Mouse (Mus musculus) heart, adult 2 months (tissue): Measurements from ENCODE around the gene Ppp2ca. TPM values are rescaled to one million over a fixed set of nuclear protein-coding genes. Genes with fewer than 3 reads are reported as not detected.

ENCODE experiments used
- DNase-seq, 2 experiments: peaks; one replicate each; pipeline ENCODE4 v3.0.0; 2021
- H3K27ac ChIP-seq: fragments of 200-600 bp; 2 replicates; pipeline ENCODE4 v1.8.1; 2022
- H3K27me3 ChIP-seq: fragments of 200-500 bp; 2 replicates; pipeline ENCODE4 v1.6.1; 2012; ENCODE audit warnings: mild to moderate bottlenecking, low read length, inconsistent platforms, mixed read lengths; ENCODE audit not compliant: control insufficient read depth, insufficient read depth
- H3K36me3 ChIP-seq: fragments of 200-500 bp; 2 replicates; pipeline ENCODE4 v1.6.1; 2012; ENCODE audit warnings: low read length, inconsistent platforms; ENCODE audit not compliant: control insufficient read depth, insufficient read depth
- H3K4me1 ChIP-seq: fragments of 200-500 bp; 2 replicates; pipeline ENCODE4 v1.6.1; 2011; ENCODE audit warnings: low read length; ENCODE audit not compliant: control insufficient read depth, insufficient read depth
- H3K4me3 ChIP-seq: fragments of 200-600 bp; 2 replicates; pipeline ENCODE4 v1.8.1; 2022
- H3K79me2 ChIP-seq: fragments of 200-500 bp; replicated peaks from 2 replicates; pipeline ENCODE4 v1.6.1; 2012; ENCODE audit warnings: mild to moderate bottlenecking, inconsistent platforms, low read length, moderate library complexity, mixed read lengths; ENCODE audit not compliant: control insufficient read depth, insufficient read depth
- H3K9ac ChIP-seq: fragments of 200-500 bp; 2 replicates; pipeline ENCODE4 v1.6.1; 2012; ENCODE audit warnings: low read depth, mild to moderate bottlenecking, control low read depth, inconsistent platforms, low read length, mixed read lengths
- CTCF ChIP-seq: fragments of 200-600 bp; IDR thresholded peaks from 2 replicates; pipeline ENCODE4 v1.8.1; 2022; ENCODE audit warnings: antibody characterized with exemption, mild to moderate bottlenecking, moderate library complexity
- EP300 ChIP-seq: fragments of 200-500 bp; IDR thresholded peaks from 2 replicates; pipeline ENCODE4 v1.6.1; 2011; ENCODE audit warnings: low read depth, low read length, control low read depth; ENCODE audit not compliant: insufficient read depth
- POLR2A ChIP-seq: fragments of 200-500 bp; IDR thresholded peaks from 2 replicates; pipeline ENCODE4 v1.6.1; 2011; ENCODE audit warnings: mild to moderate bottlenecking, low read depth, low read length, control low read depth; ENCODE audit not compliant: insufficient read depth
- WGBS: fragments of 180-500 bp; shearing (Covaris S2); methylation state at CpG from one replicate; pipeline ENCODE4 v1.1.7; 2018; 5-methylcytosine and 5-hydroxymethylcytosine counted together
- intact Hi-C: fragments of 180-260 bp; cut with DNase I; formaldehyde crosslinking; loops from one replicate; pipeline ENCODE4 v1.15.1; 2025
- polyA plus RNA-seq: library from polyadenylated mRNA; depleted of rRNA; stranded (reverse); fragments of >200 nt; gene quantifications from 2 replicates; pipeline ENCODE4 v1.2.3, GENCODE M21; 2012
- total RNA-seq, 2 experiments: library from RNA; stranded (reverse); gene quantifications; 2 replicates each; pipeline ENCODE4 v1.2.3; 2021

Ppp2ca gene
- total and polyA plus RNA-seq, 3 experiments: 31.0 to 58.0 (median 52.7) TPM

- Histone ChIP-seq H3K4me1 (peaks cover 4% of the 10 kb centered on the region), H3K27ac (peak overlapping the region; percentile 56), H3K36me3 (no peaks in the 10 kb centered on the region), H3K79me2 (no peaks in the 10 kb centered on the region), H3K4me3 (no peak overlapping the region), H3K27me3 (no peaks in the 10 kb centered on the region), H3K9ac (no peak overlapping the region)
- TF ChIP-seq CTCF: no peak
- no peak for TF ChIP-seq POLR2A
- no peak for TF ChIP-seq EP300
- no peak for DNase-seq
- WGBS: 62% methylated on average over 4 of the region's 4 CpGs
- intact Hi-C loops: no loop called here
These were observed 12.7 kb upstream of the Ppp2ca start for GRCm38 (mm10) chr11:52085857-52086203.

- 0 out of 2 replicates have a peak overlapping the region, but pooled peaks have one; percentile 1 for H3K4me3 ChIP-seq
- peaks cover 4% of the 10 kb centered on the region for H3K4me1 ChIP-seq
- TF ChIP-seq EP300 (no peak), CTCF (no peak), POLR2A (no peak)
- no peak for DNase-seq
- peak overlapping the region; percentile 26; the same call in 1 of the 2 replicates for H3K9ac ChIP-seq
- WGBS: 36% methylated on average over 9 of the region's 9 CpGs
- no peaks in the 10 kb centered on the region for H3K79me2 ChIP-seq
- no peaks in the 10 kb centered on the region for H3K36me3 ChIP-seq
- peak overlapping the region; percentile 56 for H3K27ac ChIP-seq
- no peaks in the 10 kb centered on the region for H3K27me3 ChIP-seq
- intact Hi-C loops: no loop called here
These were observed 12.1 kb upstream of the Ppp2ca start for GRCm38 (mm10) chr11:52086204-52086864.

- Histone ChIP-seq H3K4me1 (peaks cover 4% of the 10 kb centered on the region), H3K4me3 (no peak overlapping the region), H3K9ac (no peak overlapping the region), H3K36me3 (no peaks in the 10 kb centered on the region), H3K27ac (peak overlapping the region; percentile 41), H3K79me2 (no peaks in the 10 kb centered on the region), H3K27me3 (no peaks in the 10 kb centered on the region)
- WGBS: 32% methylated on average over 8 of the region's 8 CpGs
- DNase-seq: no peak
- intact Hi-C loops: no loop called here
- TF ChIP-seq POLR2A (no peak), CTCF (no peak), EP300 (no peak)
These were observed 9.2 kb upstream of the Ppp2ca start for GRCm38 (mm10) chr11:52089291-52089690.

GRCm38 (mm10) chr11:52091261-52091660 is 7.2 kb upstream of the Ppp2ca start:
- no peak overlapping the region for H3K9ac ChIP-seq
- no peak overlapping the region for H3K4me3 ChIP-seq
- no peak overlapping the region for H3K27ac ChIP-seq
- TF ChIP-seq EP300: no peak
- no peak for TF ChIP-seq CTCF
- no peak for TF ChIP-seq POLR2A
- H3K27me3 ChIP-seq: no peaks in the 10 kb centered on the region
- 90% methylated on average over 9 of the region's 9 CpGs for WGBS
- no peak for DNase-seq
- intact Hi-C loops: no loop called here
- no peaks in the 10 kb centered on the region for H3K79me2 ChIP-seq
- no peaks in the 10 kb centered on the region for H3K36me3 ChIP-seq
- H3K4me1 ChIP-seq: peaks cover 7% of the 10 kb centered on the region

GRCm38 (mm10) chr11:52094568-52094967 is 3.9 kb upstream of the Ppp2ca start:
- intact Hi-C loops: no loop called here
- peaks cover 2% of the 10 kb centered on the region for H3K36me3 ChIP-seq
- H3K9ac ChIP-seq: no peak overlapping the region
- DNase-seq: peak in 1 of 2 experiments; percentile 14
- no peak for TF ChIP-seq POLR2A
- TF ChIP-seq EP300: no peak
- H3K27me3 ChIP-seq: no peaks in the 10 kb centered on the region
- H3K4me1 ChIP-seq: peaks cover 11% of the 10 kb centered on the region
- no peak overlapping the region for H3K4me3 ChIP-seq
- peaks cover 2% of the 10 kb centered on the region for H3K79me2 ChIP-seq
- H3K27ac ChIP-seq: peak overlapping the region; percentile 56
- WGBS: 16% methylated on average over 5 of the region's 5 CpGs

- no peak overlapping the region; the same call in 1 of the 2 replicates for H3K27ac ChIP-seq
- H3K79me2 ChIP-seq: peaks cover 10% of the 10 kb centered on the region
- intact Hi-C loops: no loop called here
- no peak for DNase-seq
- TF ChIP-seq POLR2A (no peak), EP300 (no peak), CTCF (no peak)
- H3K9ac ChIP-seq: no peak overlapping the region
- WGBS: 70% methylated on average over 3 of the region's 3 CpGs
- H3K36me3 ChIP-seq: peaks cover 20% of the 10 kb centered on the region
- no peak overlapping the region for H3K4me3 ChIP-seq
- H3K27me3 ChIP-seq: no peaks in the 10 kb centered on the region
- peaks cover 19% of the 10 kb centered on the region for H3K4me1 ChIP-seq
These were observed 1.5 kb upstream of the Ppp2ca start for GRCm38 (mm10) chr11:52097016-52097415.
